Mouse (Mus musculus) left cerebral cortex, adult 2 months (tissue): Measurements from ENCODE around the gene Cd47. TPM values are rescaled to one million over a fixed set of nuclear protein-coding genes. Genes with fewer than 3 reads are reported as not detected.

Source experiments
- DNase-seq, 2 experiments: peaks; one replicate each; pipeline ENCODE4 v3.0.0; 2021 to 2022; ENCODE audit warnings: low spot score in 2 of 2, mixed read lengths in 1 of 2; ENCODE audit errors: extremely low spot score in 1 of 2
- H3K27ac ChIP-seq: fragments of 200-600 bp; 2 replicates; pipeline ENCODE4 v1.8.1; 2022
- H3K4me3 ChIP-seq: fragments of 200-600 bp; 2 replicates; pipeline ENCODE4 v1.8.1; 2022
- CTCF ChIP-seq: fragments of 200-600 bp; IDR thresholded peaks from 2 replicates; pipeline ENCODE4 v1.8.1; 2022; ENCODE audit warnings: antibody characterized with exemption, mild to moderate bottlenecking, moderate library complexity
- intact Hi-C: fragments of 180-260 bp; cut with DNase I; formaldehyde crosslinking; loops from one replicate; pipeline ENCODE4 v1.15.1; 2025
- total RNA-seq, 2 experiments: library from RNA; stranded (reverse); gene quantifications; 2 replicates each; pipeline ENCODE4 v1.2.3; 2021

Gene Cd47
- total RNA-seq, 2 experiments from 2014 or later = 217 to 235 TPM

DNA sequence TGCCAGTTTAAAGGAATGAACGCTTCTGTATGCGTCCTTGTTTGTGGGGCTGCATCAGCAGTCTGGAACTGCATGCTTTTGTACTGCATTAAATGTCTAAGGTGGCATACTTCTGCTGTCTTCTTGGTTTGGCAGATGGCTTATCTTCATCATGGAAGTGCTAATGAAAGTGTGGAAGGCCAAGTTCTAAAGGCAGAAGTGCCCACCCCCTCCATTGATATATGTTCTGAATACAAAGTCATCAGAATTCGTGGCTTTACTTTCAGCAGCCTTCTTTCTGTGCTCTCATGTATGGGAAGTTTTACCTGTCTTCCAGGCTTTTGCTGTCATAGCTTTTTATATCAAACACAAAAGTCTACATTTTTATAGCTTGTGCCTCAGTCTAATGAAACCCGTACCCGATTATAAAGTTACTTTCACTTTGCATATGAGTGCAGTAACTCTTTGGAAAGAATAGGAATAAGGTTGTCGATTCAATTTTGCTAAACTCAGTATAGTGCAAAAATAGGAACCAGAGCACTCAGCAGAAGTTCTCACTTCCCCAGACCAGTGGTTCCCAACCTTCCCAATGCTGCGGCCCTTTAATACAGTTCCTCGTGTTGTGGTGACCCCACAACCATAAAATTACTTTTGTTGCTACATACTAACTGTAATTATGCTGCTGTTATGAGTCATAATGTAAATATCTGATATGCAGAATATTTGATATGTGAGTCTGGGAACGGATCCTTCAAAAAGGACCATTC lies 58.0 kb downstream of the Cd47 start:
- peak overlapping the region; percentile 45; the same call in 1 of the 2 replicates for H3K27ac ChIP-seq
- no peak for DNase-seq
- no peak for TF ChIP-seq CTCF
- peak overlapping the region; percentile 80 for H3K4me3 ChIP-seq
- intact Hi-C loops = loop anchor here (5.0 kb wide), 4 partner anchors 34 to 336 kb away; no protein-coding TSS in a partner anchor

- intact Hi-C loops = loop anchor here (5.0 kb wide), 4 partner anchors 33 to 337 kb away; no protein-coding TSS in a partner anchor
- Histone ChIP-seq H3K27ac (no peak overlapping the region), H3K4me3 (peak overlapping the region; percentile 80; the same call in 1 of the 2 replicates)
- no peak for DNase-seq
- TF ChIP-seq CTCF = peak; percentile 31
Observed at GRCm38 (mm10) chr16:49858907-49859853, 58.8 kb downstream of the Cd47 start.

- Histone ChIP-seq H3K4me3 (no peak overlapping the region), H3K27ac (no peak overlapping the region)
- DNase-seq = no peak
- intact Hi-C loops = no loop called here
- no peak for TF ChIP-seq CTCF
Observed at GRCm38 (mm10) chr16:49861986-49862385, 61.7 kb downstream of the Cd47 start.

GRCm38 (mm10) chr16:49866617-49867016 lies 66.3 kb downstream of the Cd47 start:
- TF ChIP-seq CTCF = no peak
- no peak for DNase-seq
- Histone ChIP-seq H3K27ac (no peak overlapping the region), H3K4me3 (no peak overlapping the region)
- intact Hi-C loops = no loop called here

- DNase-seq = no peak
- Histone ChIP-seq H3K4me3 (no peak overlapping the region), H3K27ac (no peak overlapping the region)
- intact Hi-C loops = no loop called here
- TF ChIP-seq CTCF = no peak
Observed at GRCm38 (mm10) chr16:49868278-49868677, 67.9 kb downstream of the Cd47 start.

DNA sequence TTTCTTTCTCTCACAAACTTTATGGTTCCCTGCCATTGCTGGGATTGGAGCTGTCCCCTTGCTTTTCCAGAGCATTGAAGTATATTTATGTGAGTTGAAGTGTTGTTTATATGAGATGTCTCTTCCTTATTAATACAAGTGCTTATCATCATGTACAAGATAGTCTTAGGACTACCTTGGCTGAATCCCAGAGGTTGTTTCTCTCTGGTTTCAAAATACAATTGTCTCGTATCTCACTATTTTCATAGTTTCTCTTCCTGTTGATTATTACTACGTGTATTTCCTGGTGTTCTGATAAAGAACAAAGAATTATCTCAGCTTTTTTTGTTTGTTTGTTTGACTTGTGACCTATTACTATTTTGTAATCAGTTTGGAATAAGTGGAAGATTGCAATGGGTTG lies 73.6 kb downstream of the Cd47 start:
- no peak for DNase-seq
- no peak for TF ChIP-seq CTCF
- no peak overlapping the region for H3K4me3 ChIP-seq
- H3K27ac ChIP-seq = no peak overlapping the region
- intact Hi-C loops = no loop called here

DNA sequence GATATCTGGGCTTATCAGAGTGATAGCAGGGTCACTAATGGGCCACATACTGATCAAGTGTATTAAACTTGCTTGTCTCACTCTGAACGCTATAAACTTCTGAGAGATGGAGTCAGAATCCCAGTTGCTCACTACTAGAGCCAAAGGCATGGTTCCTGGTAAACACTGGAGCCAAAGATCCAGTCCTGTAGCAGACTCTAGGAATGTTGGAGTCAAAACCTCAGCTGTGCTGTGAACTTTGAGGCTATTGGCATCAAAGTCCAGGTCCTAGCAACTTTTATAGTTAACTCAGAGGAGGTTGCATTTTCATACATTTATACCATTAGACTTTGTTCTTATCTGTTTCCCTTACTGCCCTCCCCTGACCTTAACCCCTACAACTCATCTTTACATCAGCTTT lies 74.2 kb downstream of the Cd47 start:
- DNase-seq = no peak
- intact Hi-C loops = no loop called here
- no peak overlapping the region for H3K4me3 ChIP-seq
- TF ChIP-seq CTCF = no peak
- H3K27ac ChIP-seq = no peak overlapping the region

- TF ChIP-seq CTCF = no peak
- no peak for DNase-seq
- intact Hi-C loops = no loop called here
- H3K27ac ChIP-seq = no peak overlapping the region
- H3K4me3 ChIP-seq = no peak overlapping the region
Observed at GRCm38 (mm10) chr16:49876291-49877030, 76.1 kb downstream of the Cd47 start.

- Histone ChIP-seq H3K4me3 (no peak overlapping the region), H3K27ac (no peak overlapping the region)
- intact Hi-C loops = no loop called here
- DNase-seq = no peak
- TF ChIP-seq CTCF = no peak
Observed at GRCm38 (mm10) chr16:49877243-49877642, 76.9 kb downstream of the Cd47 start.

- intact Hi-C loops = no loop called here
- TF ChIP-seq CTCF = no peak
Observed at GRCm38 (mm10) chr16:49878051-49878450, 77.7 kb downstream of the Cd47 start.

GRCm38 (mm10) chr16:49886403-49887066 lies 86.2 kb downstream of the Cd47 start:
- H3K4me3 ChIP-seq = no peak overlapping the region

More at GRCm38 (mm10) chr16:49878051-49878450, 77.7 kb downstream of the Cd47 start:
- DNase-seq = no peak
- H3K4me3 ChIP-seq = no peak overlapping the region
- no peak overlapping the region for H3K27ac ChIP-seq

More at GRCm38 (mm10) chr16:49886403-49887066, 86.2 kb downstream of the Cd47 start:
- no peak overlapping the region for H3K27ac ChIP-seq
- DNase-seq = no peak
- intact Hi-C loops = no loop called here
- TF ChIP-seq CTCF = no peak
